Mouse (Mus musculus) CH12.LX (cell line): ENCODE data around the gene Fastkd5.

Experiments
- CHD2 ChIP-seq: IDR thresholded peaks from 2 replicates; pipeline ENCODE4 v1.6.1; 2011; ENCODE audit warnings: low read length, improper control_type of control experiment
- CTCF ChIP-seq, 2 experiments: IDR thresholded peaks in 1 of 2; conservative IDR thresholded peaks in 1 of 2; 2 replicates each; pipeline ENCODE4 v1.5.1; 2011 to 2012; ENCODE audit warnings: low read depth in 2 of 2, low read length in 2 of 2, improper control_type of control experiment in 1 of 2, inconsistent platforms in 1 of 2, mild to moderate bottlenecking in 1 of 2, moderate library complexity in 1 of 2
- E2F4 ChIP-seq: IDR thresholded peaks from 2 replicates; pipeline ENCODE4 v1.6.1; 2011; ENCODE audit warnings: low read depth, low read length, improper control_type of control experiment; ENCODE audit not compliant: insufficient replicate concordance
- EP300 ChIP-seq: IDR thresholded peaks from 2 replicates; pipeline ENCODE4 v1.6.1; 2011; ENCODE audit warnings: low read length, improper control_type of control experiment
- ETS1 ChIP-seq: conservative IDR thresholded peaks from 2 replicates; pipeline ENCODE4 v1.6.1; 2012; ENCODE audit warnings: low read depth, mild to moderate bottlenecking, inconsistent platforms, low read length, improper control_type of control experiment, moderate library complexity
- JUND ChIP-seq: conservative IDR thresholded peaks from 2 replicates; pipeline ENCODE4 v1.6.1; 2011; ENCODE audit warnings: low read depth, low read length, improper control_type of control experiment
- MAFK ChIP-seq: IDR thresholded peaks from 2 replicates; pipeline ENCODE4 v1.6.1; 2011; ENCODE audit warnings: low read length, improper control_type of control experiment; ENCODE audit not compliant: insufficient replicate concordance
- MEF2A ChIP-seq: IDR thresholded peaks from 2 replicates; pipeline ENCODE4 v1.6.1; 2014; ENCODE audit warnings: low read depth, mild to moderate bottlenecking, inconsistent platforms, low read length, improper control_type of control experiment, borderline replicate concordance
- POLR2A ChIP-seq: IDR thresholded peaks from 2 replicates; pipeline ENCODE4 v1.6.1; 2011; ENCODE audit warnings: low read depth, mild to moderate bottlenecking, improper control_type of control experiment, low read length
- SMC3 ChIP-seq: IDR thresholded peaks from 2 replicates; pipeline ENCODE4 v1.6.1; 2011; ENCODE audit warnings: low read depth, low read length, improper control_type of control experiment
- USF1 ChIP-seq: IDR thresholded peaks from 2 replicates; pipeline ENCODE4 v1.6.1; 2014; ENCODE audit warnings: low read depth, mild to moderate bottlenecking, inconsistent platforms, low read length, improper control_type of control experiment
- ZC3H11A ChIP-seq: IDR thresholded peaks from 2 replicates; pipeline ENCODE4 v1.6.1; 2012; ENCODE audit warnings: low read depth, mild to moderate bottlenecking, inconsistent platforms, low read length, improper control_type of control experiment
- ZKSCAN1 ChIP-seq: IDR thresholded peaks from 2 replicates; pipeline ENCODE4 v1.6.1; 2012; ENCODE audit warnings: low read depth, inconsistent platforms, low read length, improper control_type of control experiment, borderline replicate concordance
- ZMIZ1 ChIP-seq: IDR thresholded peaks from 2 replicates; pipeline ENCODE4 v1.6.1; 2012; ENCODE audit warnings: low read depth, mild to moderate bottlenecking, inconsistent platforms, low read length, improper control_type of control experiment

GRCm38 (mm10) chr2:130629839-130630203 is at the start of gene Fastkd5, which contains the start of gene Ubox5:
- no peak for TF ChIP-seq CHD2
- TF ChIP-seq SMC3: no peak
- no peak for TF ChIP-seq CTCF (conservative IDR thresholded peaks at IDR 0.05 in 1 of 2, IDR thresholded peaks at IDR 0.05 in 1 of 2; ENCODE audit: low read depth in 2 of 2, low read length in 2 of 2)
- TF ChIP-seq EP300: no peak; the same call in 1 of the 2 replicates
- peak; percentile 61; the same call in 1 of the 2 replicates for TF ChIP-seq E2F4
- TF ChIP-seq ZC3H11A: no peak
- peak; percentile 87 for TF ChIP-seq POLR2A
- no peak for TF ChIP-seq USF1
- no peak for TF ChIP-seq JUND
- TF ChIP-seq ZKSCAN1: no peak
- 0 out of 2 replicates have a peak, but pooled peaks have one; percentile 65 for TF ChIP-seq MEF2A
- peak; percentile 20; the same call in 1 of the 2 replicates for TF ChIP-seq ETS1
- TF ChIP-seq ZMIZ1: 0 out of 2 replicates have a peak, but pooled peaks have one; percentile 44
- no peak for TF ChIP-seq MAFK
